Mouse (Mus musculus): ENCODE measurements around the gene Gtsf1.

The Gtsf1 gene

GRCm38 (mm10) chr15:103358278-103359121, 71.8 kb downstream of the Gtsf1 start:
- DNase-seq (ENCODE audit: extremely low read depth, low read depth, low spot score), result no peak

- no peak for DNase-seq (ENCODE audit: extremely low read depth, low read depth, low spot score)
These were observed 72.5 kb downstream of the Gtsf1 start for GRCm38 (mm10) chr15:103357817-103358216.

GRCm38 (mm10) chr15:103356130-103356529, 74.1 kb downstream of the Gtsf1 start:
- DNase-seq (ENCODE audit: extremely low read depth, low read depth, low spot score), result no peak

GRCm38 (mm10) chr15:103355420-103355819, 74.8 kb downstream of the Gtsf1 start:
- no peak for DNase-seq (ENCODE audit: extremely low read depth, low read depth, low spot score)

GRCm38 (mm10) chr15:103354690-103355089, 75.6 kb downstream of the Gtsf1 start:
- no peak for DNase-seq (ENCODE audit: extremely low read depth, low read depth, low spot score)

- DNase-seq (ENCODE audit: extremely low read depth, low read depth, low spot score), result no peak
These were observed 76.6 kb downstream of the Gtsf1 start for GRCm38 (mm10) chr15:103353511-103354256.

- no peak for DNase-seq (ENCODE audit: extremely low read depth, low read depth, low spot score)
These were observed 77.4 kb downstream of the Gtsf1 start for GRCm38 (mm10) chr15:103352856-103353255.
